Mouse (Mus musculus) midbrain, postnatal 0 days (tissue): ENCODE results near the gene Cenpb. TPM values are rescaled to one million over a fixed set of nuclear protein-coding genes. Genes with fewer than 3 reads are reported as not detected.

Experiments used
- ATAC-seq: fragments of 200-750 bp; cut with Nextera tagmentation; 2 replicates; pipeline ENCODE4 v1.8.0; 2017; ENCODE audit warnings: moderate number of reproducible peaks, mild to moderate bottlenecking, moderate TSS enrichment, moderate library complexity; ENCODE audit not compliant: low FRiP score
- DNase-seq: peaks from one replicate; pipeline ENCODE4 v3.0.0-alpha.2; 2015; ENCODE audit warnings: low spot score
- H3K27ac ChIP-seq: fragments of 300-500 bp; sonication (generic); 2 replicates; pipeline ENCODE4 v1.5.1; 2014; ENCODE audit warnings: low read depth, mild to moderate bottlenecking, low read length, mixed read lengths
- H3K27me3 ChIP-seq: fragments of 300-500 bp; sonication (generic); 2 replicates; pipeline ENCODE4 v1.6.1; 2014; ENCODE audit warnings: low read length, control low read depth, mixed read lengths; ENCODE audit not compliant: insufficient read depth
- H3K36me3 ChIP-seq: fragments of 300-500 bp; sonication (generic); 2 replicates; pipeline ENCODE4 v1.6.1; 2014; ENCODE audit warnings: low read length, control low read depth, mixed read lengths; ENCODE audit not compliant: insufficient read depth
- H3K4me1 ChIP-seq: fragments of 300-500 bp; sonication (generic); 2 replicates; pipeline ENCODE4 v1.6.1; 2014; ENCODE audit warnings: mild to moderate bottlenecking, control low read depth, antibody characterized with exemption, low read length, mixed read lengths; ENCODE audit not compliant: insufficient read depth
- H3K4me2 ChIP-seq: fragments of 300-500 bp; sonication (generic); 2 replicates; pipeline ENCODE4 v1.6.1; 2014; ENCODE audit warnings: low read depth, mild to moderate bottlenecking, low read length, mixed read lengths; ENCODE audit not compliant: poor library complexity, severe bottlenecking
- H3K4me3 ChIP-seq: fragments of 300-500 bp; sonication (generic); 2 replicates; pipeline ENCODE4 v1.5.1; 2014; ENCODE audit warnings: low read depth, mild to moderate bottlenecking, low read length, moderate library complexity
- H3K9ac ChIP-seq: fragments of 300-500 bp; sonication (generic); replicated peaks from 2 replicates; pipeline ENCODE4 v1.6.1; 2014; ENCODE audit warnings: mild to moderate bottlenecking, low read length, moderate library complexity, mixed read lengths; ENCODE audit not compliant: poor library complexity, severe bottlenecking
- H3K9me3 ChIP-seq: fragments of 300-500 bp; sonication (generic); 2 replicates; pipeline ENCODE4 v1.6.1; 2016; ENCODE audit warnings: low read length, control low read depth
- CTCF ChIP-seq: IDR thresholded peaks from 2 replicates; pipeline ENCODE4 v1.5.1; 2016; ENCODE audit warnings: antibody characterized with exemption, mild to moderate bottlenecking
- WGBS: fragments of 180-500 bp; shearing (Covaris S2); extraction: QIAGEN DNeasy Blood & Tissue Kit; methylation state at CpG from one replicate; pipeline ENCODE4 v1.1.7; 2014; 5-methylcytosine and 5-hydroxymethylcytosine counted together
- polyA plus RNA-seq: library from polyadenylated mRNA; unstranded; fragments of >200 nt; fragmentation: Nextera tagmentation; extraction: Ambion mirVana; gene quantifications from 2 replicates; pipeline ENCODE4 v1.2.1, GENCODE M21; 2015
- total RNA-seq: library from RNA; depleted of rRNA; stranded (reverse); fragments of >200 nt; gene quantifications from 2 replicates; pipeline ENCODE4 v1.2.3, GENCODE M21; 2014

The Cenpb gene
- total and polyA plus RNA-seq, 2 experiments from 2014 or later: 13.1 to 98.2 TPM

DNA sequence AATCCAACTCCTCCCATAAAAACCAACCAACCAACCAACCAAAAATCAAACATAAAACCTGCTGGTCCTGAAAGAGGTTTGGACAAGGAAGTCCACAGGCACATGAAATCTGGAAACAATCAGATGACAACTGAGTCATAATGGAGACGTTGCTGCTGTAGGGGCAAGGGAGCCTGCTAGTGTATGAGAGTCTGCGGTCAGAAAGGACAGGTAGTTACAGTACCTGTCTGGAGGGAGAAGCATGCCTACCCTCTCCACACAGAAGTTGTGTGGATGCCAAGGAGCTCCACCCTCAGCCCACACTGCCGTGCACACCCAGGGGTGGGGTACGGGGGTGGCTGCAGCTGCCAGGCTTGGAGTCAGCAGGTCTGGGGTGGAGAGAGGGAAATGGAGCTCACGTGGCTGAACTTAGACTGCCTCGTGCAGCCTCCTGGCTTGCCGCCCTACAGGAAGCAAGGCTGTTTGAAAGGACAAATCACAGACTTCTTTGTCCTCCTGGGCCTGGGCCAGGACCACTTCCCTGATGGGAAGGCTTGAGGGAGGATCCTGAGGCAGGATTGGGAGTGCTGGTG, 24.6 kb upstream of the Cenpb start:
- no peak for TF ChIP-seq CTCF
- WGBS: 42% methylated on average over 7 of the region's 7 CpGs
- Histone ChIP-seq H3K9ac (no peak overlapping the region), H3K4me1 (0 out of 2 replicates have a peak, but pooled peaks cover 2% of the 10 kb centered on the region), H3K9me3 (no peaks in the 10 kb centered on the region), H3K4me2 (no peak overlapping the region), H3K4me3 (no peak overlapping the region), H3K36me3 (no peaks in the 10 kb centered on the region), H3K27ac (no peak overlapping the region), H3K27me3 (no peaks in the 10 kb centered on the region)
- peak; percentile 57; the same call in 1 of the 2 replicates for ATAC-seq
- DNase-seq: peak; percentile 75

DNA sequence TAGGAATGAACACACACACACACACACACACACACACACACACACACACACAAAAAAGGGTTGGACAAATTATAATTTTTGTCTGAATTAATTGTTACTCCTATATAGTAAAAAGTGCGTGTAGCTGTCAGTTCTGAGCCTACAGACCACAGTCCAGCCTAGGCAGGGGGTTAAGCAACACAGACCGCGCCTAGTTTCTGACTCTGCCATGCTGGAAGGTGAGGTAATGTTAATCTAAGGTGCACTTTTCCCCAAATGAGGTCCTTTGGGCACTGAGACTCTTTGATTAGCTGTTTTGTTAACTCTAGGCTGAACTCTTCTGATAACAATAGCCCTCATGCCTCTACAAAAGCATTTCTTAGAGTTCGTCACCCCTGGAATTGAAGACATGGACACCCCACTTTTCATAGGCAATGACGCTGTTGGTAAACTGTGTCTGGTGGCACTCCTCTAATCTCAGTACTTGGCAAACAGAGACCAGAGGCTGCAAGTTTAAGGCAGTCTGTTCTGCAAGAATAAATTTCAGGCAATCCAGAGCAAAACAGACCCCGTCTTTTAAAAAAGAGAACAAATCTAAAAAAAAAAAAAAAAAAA, 24.0 kb upstream of the Cenpb start:
- TF ChIP-seq CTCF: no peak
- no peaks in the 10 kb centered on the region for H3K9me3 ChIP-seq
- ATAC-seq (no peak), DNase-seq (no peak)
- WGBS: 85% methylated on average over 6 of the region's 6 CpGs
- H3K4me1 ChIP-seq: no peaks in the 10 kb centered on the region
- H3K4me3 ChIP-seq: no peak overlapping the region
- H3K27ac ChIP-seq: no peak overlapping the region
- no peaks in the 10 kb centered on the region for H3K36me3 ChIP-seq
- H3K9ac ChIP-seq: no peak overlapping the region
- H3K4me2 ChIP-seq: no peak overlapping the region
- no peaks in the 10 kb centered on the region for H3K27me3 ChIP-seq

DNA sequence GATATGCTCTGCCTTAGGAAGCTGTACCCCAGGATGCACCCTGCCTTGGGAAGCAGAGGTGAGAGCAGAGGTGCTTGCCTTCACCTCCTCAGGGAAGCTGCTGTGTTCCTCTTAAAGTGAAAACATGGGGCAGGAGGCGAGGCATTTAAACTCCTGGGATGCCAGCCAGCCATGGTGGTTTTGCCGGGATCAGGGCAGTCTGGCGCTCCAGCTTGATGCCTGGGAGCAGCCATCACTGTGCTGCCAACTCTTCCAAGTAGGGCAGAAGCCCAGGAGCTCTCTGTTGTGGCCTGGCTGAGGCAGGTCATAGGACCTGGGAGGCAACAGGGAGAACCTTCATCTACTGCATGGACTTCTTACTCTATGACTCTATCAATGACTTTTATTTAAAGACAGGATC, 21.4 kb upstream of the Cenpb start:
- Histone ChIP-seq H3K9me3 (no peaks in the 10 kb centered on the region), H3K36me3 (peaks cover 4% of the 10 kb centered on the region; the same call in 1 of the 2 replicates), H3K4me1 (no peaks in the 10 kb centered on the region), H3K4me3 (no peak overlapping the region), H3K27ac (no peak overlapping the region), H3K9ac (no peak overlapping the region), H3K4me2 (no peak overlapping the region), H3K27me3 (no peaks in the 10 kb centered on the region)
- no peak for ATAC-seq
- DNase-seq: no peak
- no peak for TF ChIP-seq CTCF
- WGBS: 94% methylated on average over 3 of the region's 3 CpGs

DNA sequence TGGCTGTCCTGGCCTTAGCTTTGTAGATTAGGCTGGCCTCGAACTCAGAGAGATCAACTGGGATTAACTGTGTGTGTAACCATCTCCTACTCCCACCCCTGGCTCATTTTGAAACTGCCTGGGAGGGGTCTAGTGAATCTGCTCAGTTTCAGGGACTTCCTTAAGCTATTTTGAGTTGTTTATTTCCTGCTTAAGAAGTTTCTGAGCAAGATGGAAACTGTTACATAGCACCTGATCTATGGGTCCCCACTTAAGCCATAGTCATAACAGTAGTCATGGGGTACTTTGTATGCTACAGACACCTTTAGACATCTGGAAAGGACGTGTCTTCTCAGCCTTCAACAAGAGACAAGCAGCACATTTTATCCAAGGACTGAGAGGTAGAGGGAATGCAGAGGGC, 20.8 kb upstream of the Cenpb start:
- no peak overlapping the region for H3K4me2 ChIP-seq
- no peak overlapping the region for H3K27ac ChIP-seq
- no peak overlapping the region for H3K9ac ChIP-seq
- no peaks in the 10 kb centered on the region for H3K27me3 ChIP-seq
- no peaks in the 10 kb centered on the region for H3K9me3 ChIP-seq
- TF ChIP-seq CTCF: no peak
- peaks cover 4% of the 10 kb centered on the region; the same call in 1 of the 2 replicates for H3K36me3 ChIP-seq
- no peak overlapping the region for H3K4me3 ChIP-seq
- no peak for ATAC-seq
- WGBS: 90% methylated on average over 2 of the region's 2 CpGs
- DNase-seq: no peak
- H3K4me1 ChIP-seq: no peaks in the 10 kb centered on the region

DNA sequence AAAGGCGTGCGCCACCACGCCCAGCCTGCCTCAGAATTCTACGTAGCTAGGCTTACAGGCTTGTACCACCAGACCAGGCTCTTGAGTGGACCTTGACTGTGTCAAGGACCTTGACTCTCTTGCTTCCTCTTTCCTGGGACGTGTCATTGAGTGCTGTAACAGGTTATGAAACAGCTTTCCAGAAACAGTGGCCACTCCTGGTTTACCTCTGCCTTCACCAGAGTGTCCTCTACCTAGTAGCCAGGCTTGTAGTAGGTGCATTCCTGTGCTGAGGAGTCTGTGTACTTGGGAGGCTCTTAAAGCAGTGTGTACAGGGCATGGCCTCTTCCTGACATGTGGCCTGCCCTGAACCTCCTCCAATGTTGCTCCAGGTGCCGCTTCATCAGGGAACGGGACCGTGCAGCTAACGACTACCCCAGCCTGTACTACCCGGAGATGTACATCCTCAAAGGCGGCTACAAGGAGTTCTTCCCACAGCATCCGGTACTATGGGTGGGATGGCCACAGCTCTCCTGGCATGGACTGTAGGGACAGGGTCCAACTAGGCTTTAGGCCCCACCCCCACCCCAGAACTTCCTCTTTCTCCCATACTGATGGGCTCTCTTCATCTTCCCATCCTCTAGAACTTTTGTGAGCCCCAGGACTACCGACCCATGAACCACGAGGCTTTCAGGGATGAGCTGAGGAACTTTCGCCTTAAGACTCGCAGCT, 16.9 kb upstream of the Cenpb start:
- Histone ChIP-seq H3K36me3 (peaks cover 23% of the 10 kb centered on the region), H3K4me3 (no peak overlapping the region), H3K4me1 (no peaks in the 10 kb centered on the region), H3K4me2 (no peak overlapping the region), H3K9me3 (no peaks in the 10 kb centered on the region), H3K27ac (no peak overlapping the region), H3K9ac (no peak overlapping the region), H3K27me3 (no peaks in the 10 kb centered on the region)
- 95% methylated on average over 16 of the region's 16 CpGs for WGBS
- ATAC-seq: no peak
- DNase-seq: no peak
- no peak for TF ChIP-seq CTCF

DNA sequence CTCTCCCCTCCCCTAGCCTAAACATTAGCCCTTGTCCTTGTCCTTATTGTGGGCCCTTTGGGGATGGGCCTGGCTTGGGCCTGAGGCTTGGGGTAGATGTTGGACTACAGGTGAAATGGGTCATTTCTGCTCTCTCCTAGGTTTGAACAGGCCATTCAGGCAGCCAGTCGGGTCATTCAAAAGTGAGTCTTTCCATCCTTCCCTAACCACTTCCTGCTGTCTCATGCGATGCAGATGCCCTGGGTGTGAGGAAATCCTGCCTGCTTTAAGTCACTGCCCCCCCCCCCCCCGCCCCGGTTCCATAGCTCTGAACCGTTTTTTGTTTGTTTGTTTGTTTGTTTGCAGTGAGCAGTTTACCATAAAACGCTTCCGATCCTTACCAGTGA, 11.1 kb upstream of the Cenpb start:
- Histone ChIP-seq H3K9me3 (no peaks in the 10 kb centered on the region), H3K4me1 (peaks cover 8% of the 10 kb centered on the region; the same call in 1 of the 2 replicates), H3K9ac (0 out of 2 replicates have a peak overlapping the region, but pooled peaks have one; percentile 2), H3K4me2 (no peak overlapping the region), H3K27ac (0 out of 2 replicates have a peak overlapping the region, but pooled peaks have one; percentile 7), H3K36me3 (peaks cover 21% of the 10 kb centered on the region), H3K27me3 (no peaks in the 10 kb centered on the region), H3K4me3 (no peak overlapping the region)
- DNase-seq (no peak), ATAC-seq (no peak)
- TF ChIP-seq CTCF: no peak
- 49% methylated on average over 7 of the region's 7 CpGs for WGBS
